Mouse (Mus musculus) MEL (cell line): ENCODE results near the gene AC124502.3. TPM values are rescaled to one million over a fixed set of nuclear protein-coding genes. Genes with fewer than 3 reads are reported as not detected.
A peak's percentile ranks its signal among the peaks of the same experiment; 100 is the strongest.

Experiments
- DNase-seq: peaks from one replicate; pipeline ENCODE4 v3.0.0; 2011; ENCODE audit warnings: low read depth, low spot score
- H3K27ac ChIP-seq: 2 replicates; pipeline ENCODE4 v1.5.1; 2012; ENCODE audit warnings: low read depth, mild to moderate bottlenecking, control low read depth, low read length, moderate library complexity; ENCODE audit not compliant: control insufficient read depth
- H3K27me3 ChIP-seq, 2 experiments: fragments of 150-350 bp in 1 of 2; sonication (generic) in 1 of 2; 2 replicates each; pipeline ENCODE4 v1.6.1; 2012; ENCODE audit warnings: low read length in 2 of 2, mild to moderate bottlenecking in 2 of 2, improper control_type of control experiment in 1 of 2, moderate library complexity in 1 of 2; ENCODE audit not compliant: insufficient read depth in 2 of 2, control insufficient read depth in 1 of 2
- H3K36me3 ChIP-seq, 2 experiments: 2 replicates each; pipeline ENCODE4 v1.6.1; 2012 to 2014; ENCODE audit warnings: low read length in 2 of 2, improper control_type of control experiment in 1 of 2, inconsistent platforms in 1 of 2, mild to moderate bottlenecking in 1 of 2; ENCODE audit not compliant: insufficient read depth in 2 of 2, control insufficient read depth in 1 of 2
- H3K4me1 ChIP-seq, 2 experiments: fragments of 150-350 bp in 1 of 2; sonication (generic) in 1 of 2; 2 replicates each; pipeline ENCODE4 v1.6.1; 2012; ENCODE audit warnings: low read length in 2 of 2, improper control_type of control experiment in 1 of 2, mild to moderate bottlenecking in 1 of 2; ENCODE audit not compliant: insufficient read depth in 2 of 2, control insufficient read depth in 1 of 2
- H3K4me3 ChIP-seq, 2 experiments: fragments of 150-350 bp in 1 of 2; sonication (generic) in 1 of 2; 2 replicates each; pipeline ENCODE4 v1.5.1; 2012; ENCODE audit warnings: low read depth in 2 of 2, low read length in 2 of 2, mild to moderate bottlenecking in 2 of 2, moderate library complexity in 2 of 2, control low read depth in 1 of 2, improper control_type of control experiment in 1 of 2; ENCODE audit not compliant: control insufficient read depth in 1 of 2, insufficient read depth in 1 of 2
- H3K79me2 ChIP-seq: 2 replicates; pipeline ENCODE4 v1.6.1; 2012; ENCODE audit warnings: mild to moderate bottlenecking, low read length, moderate library complexity; ENCODE audit not compliant: control insufficient read depth, poor library complexity, insufficient read depth
- H3K9ac ChIP-seq: 2 replicates; pipeline ENCODE4 v1.6.1; 2012; ENCODE audit warnings: low read depth, mild to moderate bottlenecking, control low read depth, low read length, moderate library complexity; ENCODE audit not compliant: control insufficient read depth, poor library complexity, severe bottlenecking
- H3K9me3 ChIP-seq: fragments of 150-350 bp; sonication (generic); replicated peaks from 2 replicates; pipeline ENCODE4 v1.6.1; 2012; ENCODE audit warnings: mild to moderate bottlenecking, low read length, improper control_type of control experiment, moderate library complexity; ENCODE audit not compliant: insufficient read depth
- CTCF ChIP-seq, 3 experiments: IDR thresholded peaks in 2 of 3; conservative IDR thresholded peaks in 1 of 3; 2 replicates each; pipeline ENCODE4 v1.5.1; 2011 to 2012; ENCODE audit warnings: low read length in 3 of 3, low read depth in 2 of 3, mild to moderate bottlenecking in 2 of 3, improper control_type of control experiment in 1 of 3, inconsistent platforms in 1 of 3, mixed read lengths in 1 of 3, moderate library complexity in 1 of 3; ENCODE audit not compliant: control insufficient read depth in 1 of 3, insufficient read depth in 1 of 3, poor library complexity in 1 of 3, severe bottlenecking in 1 of 3
- HCFC1 ChIP-seq: IDR thresholded peaks from 2 replicates; pipeline ENCODE4 v1.6.1; 2012; ENCODE audit warnings: low read depth, mild to moderate bottlenecking, inconsistent platforms, low read length, improper control_type of control experiment, moderate library complexity
- JUND ChIP-seq: IDR thresholded peaks from 2 replicates; pipeline ENCODE4 v1.6.1; 2011; ENCODE audit warnings: low read depth, mild to moderate bottlenecking, improper control_type of control experiment, low read length
- MAX ChIP-seq: IDR thresholded peaks from 2 replicates; pipeline ENCODE4 v1.6.1; 2011; ENCODE audit warnings: low read length, improper control_type of control experiment
- MXI1 ChIP-seq: IDR thresholded peaks from 2 replicates; pipeline ENCODE4 v1.6.1; 2011; ENCODE audit warnings: mild to moderate bottlenecking, low read depth, low read length, improper control_type of control experiment
- NELFE ChIP-seq: IDR thresholded peaks from 2 replicates; pipeline ENCODE4 v1.6.1; 2011; ENCODE audit warnings: low read depth, low read length, improper control_type of control experiment
- NRF1 ChIP-seq: IDR thresholded peaks from 2 replicates; pipeline ENCODE4 v1.6.1; 2014; ENCODE audit warnings: low read depth, mild to moderate bottlenecking, inconsistent platforms, low read length, improper control_type of control experiment, moderate library complexity; ENCODE audit not compliant: poor library complexity, insufficient read depth, severe bottlenecking
- POLR2A ChIP-seq, 2 experiments: IDR thresholded peaks; 2 replicates each; pipeline ENCODE4 v1.6.1; 2011 to 2012; ENCODE audit warnings: low read length in 2 of 2, mild to moderate bottlenecking in 2 of 2, control low read depth in 1 of 2, improper control_type of control experiment in 1 of 2, low read depth in 1 of 2, moderate library complexity in 1 of 2; ENCODE audit not compliant: control insufficient read depth in 1 of 2, insufficient read depth in 1 of 2, poor library complexity in 1 of 2
- SIN3A ChIP-seq: IDR thresholded peaks from 2 replicates; pipeline ENCODE4 v1.6.1; 2012; ENCODE audit warnings: low read length, improper control_type of control experiment, inconsistent platforms
- TBP ChIP-seq: IDR thresholded peaks from 2 replicates; pipeline ENCODE4 v1.8.0; 2011; ENCODE audit warnings: low read depth, low read length, improper control_type of control experiment
- TCF12 ChIP-seq: IDR thresholded peaks from 2 replicates; pipeline ENCODE4 v1.6.1; 2014; ENCODE audit warnings: low read depth, mild to moderate bottlenecking, inconsistent platforms, low read length, improper control_type of control experiment, moderate library complexity
- polyA plus RNA-seq, 2 experiments: library from polyadenylated mRNA; stranded (reverse) in 1 of 2; unstranded in 1 of 2; fragments of >175 nt in 1 of 2; fragments of >200 nt in 1 of 2; gene quantifications; 2 replicates each; pipeline versions ENCODE4 v1.2.1 to v1.2.4; 2012; ENCODE audit warnings: low replicate concordance in 2 of 2, low read depth in 1 of 2; ENCODE audit not compliant: insufficient read length in 2 of 2, insufficient read depth in 1 of 2, missing spikeins in 1 of 2
- total RNA-seq: library from RNA; depleted of rRNA; stranded (reverse); fragments of 300-350 nt; gene quantifications from 2 replicates; pipeline ENCODE4 v1.2.3, GENCODE M21; 2012; rRNA removed

Gene AC124502.3
- total RNA-seq (1.1 and 2.1 TPM in 2 replicates), polyA plus RNA-seq (under 1 TPM in 1 of 2 experiments, not detected in 1; 0.75 TPM)

- DNase-seq = peak; percentile 94
- Histone ChIP-seq H3K27ac (peak within 1 kb of the TSS; percentile 5; the same call in 1 of the 2 replicates), H3K27me3 (no peaks in the 10 kb centered on the region), H3K4me3 (peak within 1 kb of the TSS; percentile 57 to 87), H3K79me2 (peaks cover 21% of the 10 kb centered on the region), H3K9ac (peak within 1 kb of the TSS; percentile 78), H3K36me3 (peaks cover 2 to 7% of the 10 kb centered on the region in 2 experiments; a peak in 3 of 4 replicates), H3K4me1 (peaks cover 2 to 18% of the 10 kb centered on the region in 2 experiments), H3K9me3 (no peaks in the 10 kb centered on the region)
- no peak for TF ChIP-seq JUND
- no peak for TF ChIP-seq TBP
- TF ChIP-seq POLR2A (IDR thresholded peaks at IDR 0.05; ENCODE audit: control insufficient read depth in 1 of 2, insufficient read depth in 1 of 2, low read depth in 1 of 2, low read length in 2 of 2, poor library complexity in 1 of 2) = peak; percentile 48 to 56; a peak in 3 of 4 replicates
- TF ChIP-seq CTCF (IDR thresholded peaks at IDR 0.05 in 2 of 3, conservative IDR thresholded peaks at IDR 0.05 in 1 of 3; ENCODE audit: control insufficient read depth in 1 of 3, insufficient read depth in 1 of 3, low read depth in 2 of 3, low read length in 3 of 3, poor library complexity in 1 of 3, severe bottlenecking in 1 of 3) = peak in 2 of 3 experiments; percentile 47 to 51; a peak in 4 of 6 replicates
- peak; percentile 27; the same call in 1 of the 2 replicates for TF ChIP-seq NRF1
- 0 out of 2 replicates have a peak, but pooled peaks have one; percentile 1 for TF ChIP-seq TCF12
- TF ChIP-seq MAX = peak; percentile 38; the same call in 1 of the 2 replicates
- TF ChIP-seq HCFC1 = peak; percentile 64; the same call in 1 of the 2 replicates
- peak; percentile 23; the same call in 1 of the 2 replicates for TF ChIP-seq NELFE
These were observed at the start of gene AC124502.3, which contains the start of gene B4gat1 for GRCm38 (mm10) chr19:5038709-5039156. AC124502.3 (plus strand) TSS chr19:5038891. B4gat1 (plus strand) TSS chr19:5038826.

DNA sequence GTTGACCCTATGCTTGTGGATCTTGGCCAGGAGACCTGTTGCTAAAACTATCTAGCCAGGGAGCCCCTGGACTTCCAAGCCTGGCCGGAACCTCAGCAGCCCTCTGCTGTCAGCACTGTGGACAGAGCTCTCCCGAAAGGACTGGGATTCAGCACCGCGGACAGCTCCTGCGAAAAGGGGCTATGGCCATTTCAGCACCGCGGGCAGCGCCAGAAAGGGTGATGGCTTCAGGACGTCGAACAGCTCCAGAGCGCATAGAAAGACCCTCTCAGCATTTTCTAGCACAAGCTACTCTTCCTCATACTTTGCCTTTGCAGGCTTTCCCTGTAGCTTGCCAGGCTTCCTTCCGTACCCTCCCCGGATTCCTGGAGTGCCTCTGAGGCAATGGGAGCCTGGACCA lies 49.7 kb upstream of the AC124502.3 start:
- no peaks in the 10 kb centered on the region for H3K79me2 ChIP-seq
- no peak overlapping the region for H3K27ac ChIP-seq
- no peaks in the 10 kb centered on the region for H3K36me3 ChIP-seq
- H3K4me3 ChIP-seq = no peak overlapping the region
- no peak overlapping the region for H3K9ac ChIP-seq
- peak; percentile 84 for DNase-seq
- no peaks in the 10 kb centered on the region for H3K9me3 ChIP-seq
- no peaks in the 10 kb centered on the region for H3K4me1 ChIP-seq
- no peaks in the 10 kb centered on the region for H3K27me3 ChIP-seq
- TF ChIP-seq SIN3A (peak; percentile 100), TBP (0 out of 2 replicates have a peak, but pooled peaks have one; percentile 41), MXI1 (peak; percentile 98), CTCF (IDR thresholded peaks at IDR 0.05 in 2 of 3, conservative IDR thresholded peaks at IDR 0.05 in 1 of 3; ENCODE audit: control insufficient read depth in 1 of 3, insufficient read depth in 1 of 3, low read depth in 2 of 3, low read length in 3 of 3, poor library complexity in 1 of 3, severe bottlenecking in 1 of 3) (peak in 1 of 3 experiments; percentile 33; a peak in 2 of 6 replicates), NELFE (no peak)
